Mouse (Mus musculus): ENCODE results near the gene Rnf121.

DNA sequence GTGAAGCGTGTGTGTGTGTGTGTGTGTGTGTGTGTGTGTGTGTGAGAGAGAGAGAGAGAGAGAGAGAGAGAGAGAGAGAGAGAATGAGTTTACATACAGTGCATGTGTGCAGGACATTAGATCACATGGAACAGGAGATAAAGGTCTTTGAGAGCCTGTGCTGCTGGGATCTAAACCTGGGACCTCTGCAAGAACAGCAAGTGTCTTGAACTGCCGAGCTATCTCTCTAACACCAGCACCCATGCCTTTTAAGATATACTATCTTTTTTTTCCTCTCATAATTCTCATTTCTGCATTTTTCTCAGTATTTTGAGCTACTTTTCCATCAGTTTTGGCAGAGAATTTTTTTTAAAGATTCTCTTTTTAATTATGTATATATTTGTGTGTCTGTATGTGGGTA, 38.3 kb upstream of the Rnf121 start:
- no peak for TF ChIP-seq MAX (IDR thresholded peaks at IDR 0.05)
- no peak for TF ChIP-seq CTCF (IDR thresholded peaks at IDR 0.05; ENCODE audit: control insufficient read depth, insufficient read depth, insufficient read length)
- no peak for TF ChIP-seq CEBPB (IDR thresholded peaks at IDR 0.05; ENCODE audit: low read depth)
